Mouse (Mus musculus): Measurements from ENCODE around the gene Tbc1d13. TPM values are rescaled to one million over a fixed set of nuclear protein-coding genes. Genes with fewer than 3 reads are reported as not detected.
A peak's percentile ranks its signal among the peaks of the same experiment; 100 is the strongest.
"Not testable (repeated sequence)": the region's sequence is repeated elsewhere in the genome, so short reads cannot be mapped to it uniquely, and the experiment has no call there.

The Tbc1d13 gene
- polyA plus RNA-seq, 1 experiment from 2014 or later, result 20.6 TPM

DNA sequence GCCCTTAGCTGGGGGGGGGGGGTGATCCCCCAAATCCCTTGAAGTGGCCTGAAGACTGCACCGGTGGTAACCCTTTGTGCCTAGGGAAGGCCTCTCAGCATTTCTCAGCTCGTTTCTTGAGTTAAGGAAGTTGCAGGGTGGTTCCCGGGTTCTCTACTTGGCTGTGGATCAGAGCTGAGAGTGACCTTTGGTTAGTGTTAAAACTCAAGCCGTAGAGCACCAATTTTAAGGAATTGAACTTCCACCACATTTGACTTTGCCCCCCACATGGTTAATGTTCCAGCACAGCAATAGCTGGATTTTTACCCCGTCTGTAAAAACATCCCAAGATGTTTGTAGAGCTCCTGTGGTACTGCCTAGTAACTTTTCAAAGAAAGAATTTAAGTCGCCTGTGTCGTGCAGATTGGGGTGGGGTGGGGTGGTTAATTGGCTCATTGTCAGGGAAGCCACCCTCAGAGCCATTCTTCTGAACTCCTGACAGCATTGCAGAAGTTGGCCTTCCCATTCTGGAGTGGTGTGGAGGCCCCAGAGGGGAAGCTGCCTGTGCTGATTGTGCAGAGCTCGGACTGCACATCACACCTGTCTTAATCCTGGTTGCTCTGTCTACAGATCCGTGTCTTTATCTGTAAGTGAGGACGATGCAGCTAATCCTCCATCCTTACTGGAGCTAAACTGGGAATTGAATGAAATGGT is 1.5 kb downstream of the Tbc1d13 start:
- peaks cover 6% of the 10 kb centered on the region; the same call in 1 of the 2 replicates for H3K4me1 ChIP-seq (replicated peaks; ENCODE audit: control insufficient read depth, insufficient read depth, low read length)
- peaks cover 2% of the 10 kb centered on the region; the same call in 1 of the 2 replicates for H3K36me3 ChIP-seq (ENCODE audit: control insufficient read depth, insufficient read depth, low read length)
- WGBS, result 60% methylated on average over 10 of the region's 10 CpGs
- no peaks in the 10 kb centered on the region for H3K27me3 ChIP-seq (ENCODE audit: control insufficient read depth, insufficient read depth, low read length)
- peak overlapping the region; percentile 83 for H3K4me3 ChIP-seq (ENCODE audit: low read depth, low read length)
- H3K9ac ChIP-seq (ENCODE audit: low read depth, low read length), result peak overlapping the region; percentile 78
- no peak for DNase-seq (ENCODE audit: low spot score)
- H3K9me3 ChIP-seq (ENCODE audit: control insufficient read depth, low read length), result no peaks in the 10 kb centered on the region
- peak overlapping the region; percentile 89 for H3K4me2 ChIP-seq (replicated peaks; ENCODE audit: low read depth, low read length)
- H3K27ac ChIP-seq (ENCODE audit: low read depth, low read length), result no peak overlapping the region; the same call in 1 of the 2 replicates
- ATAC-seq (ENCODE audit: low FRiP score), result no peak

DNA sequence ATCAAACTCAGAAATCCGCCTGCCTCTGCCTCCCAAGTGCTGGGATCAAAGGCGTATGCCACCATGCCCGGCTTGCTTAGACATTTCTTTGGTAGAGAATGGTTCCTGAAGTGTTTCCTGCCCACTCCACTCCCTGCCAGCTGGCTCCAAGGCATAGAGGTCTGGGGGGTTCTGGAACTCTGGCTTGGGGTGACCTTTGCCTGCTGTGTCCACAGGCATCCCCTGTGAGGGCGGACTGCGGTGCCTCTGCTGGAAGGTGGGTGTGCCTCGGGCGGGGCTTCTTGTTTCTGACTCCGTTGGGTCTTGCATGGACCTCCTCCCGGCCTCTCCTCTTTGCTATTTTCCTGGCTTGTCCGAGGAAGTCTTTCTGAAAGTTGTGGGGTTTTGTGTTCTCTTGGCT is 2.9 kb downstream of the Tbc1d13 start:
- 84% methylated on average over 10 of the region's 10 CpGs for WGBS
- Histone ChIP-seq H3K4me1 (replicated peaks; ENCODE audit: control insufficient read depth, insufficient read depth, low read length) (peaks cover 6% of the 10 kb centered on the region; the same call in 1 of the 2 replicates), H3K4me2 (replicated peaks; ENCODE audit: low read depth, low read length) (no peak overlapping the region), H3K4me3 (ENCODE audit: low read depth, low read length) (no peak overlapping the region), H3K36me3 (ENCODE audit: control insufficient read depth, insufficient read depth, low read length) (peaks cover 5% of the 10 kb centered on the region; the same call in 1 of the 2 replicates), H3K27me3 (ENCODE audit: control insufficient read depth, insufficient read depth, low read length) (no peaks in the 10 kb centered on the region), H3K9ac (ENCODE audit: low read depth, low read length) (no peak overlapping the region), H3K9me3 (ENCODE audit: control insufficient read depth, low read length) (no peaks in the 10 kb centered on the region), H3K27ac (ENCODE audit: low read depth, low read length) (no peak overlapping the region)
- ATAC-seq (ENCODE audit: low FRiP score), result no peak
- DNase-seq (ENCODE audit: low spot score), result no peak

DNA sequence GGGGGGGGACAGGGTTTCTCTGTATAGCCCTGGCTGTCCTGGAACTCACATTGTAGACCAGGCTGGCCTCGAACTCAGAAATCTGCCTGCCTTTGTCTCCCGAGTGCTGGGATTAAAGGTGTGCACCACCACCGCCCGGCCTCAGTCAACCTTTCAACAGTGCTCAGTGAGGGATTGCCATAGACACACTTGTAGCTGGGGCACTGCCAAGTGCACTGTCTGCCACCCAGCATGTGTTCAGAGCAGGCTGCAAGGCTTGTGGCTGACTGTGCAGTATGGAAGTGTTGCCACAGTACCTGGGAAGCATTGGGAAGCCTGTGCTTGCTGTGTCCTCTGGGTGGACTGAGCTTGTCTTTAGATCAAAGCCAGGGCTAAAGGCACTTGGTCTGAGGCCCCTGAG is 6.5 kb downstream of the Tbc1d13 start:
- 89% methylated on average over 4 of the region's 4 CpGs for WGBS
- not testable (repeated sequence) for H3K27me3 ChIP-seq (ENCODE audit: control insufficient read depth, insufficient read depth, low read length); H3K4me3 ChIP-seq (ENCODE audit: low read depth, low read length); H3K9me3 ChIP-seq (ENCODE audit: control insufficient read depth, low read length); H3K36me3 ChIP-seq (ENCODE audit: control insufficient read depth, insufficient read depth, low read length); ATAC-seq (ENCODE audit: low FRiP score); H3K9ac ChIP-seq (ENCODE audit: low read depth, low read length); DNase-seq (ENCODE audit: low spot score); H3K4me1 ChIP-seq (replicated peaks; ENCODE audit: control insufficient read depth, insufficient read depth, low read length); H3K27ac ChIP-seq (ENCODE audit: low read depth, low read length); H3K4me2 ChIP-seq (replicated peaks; ENCODE audit: low read depth, low read length)

DNA sequence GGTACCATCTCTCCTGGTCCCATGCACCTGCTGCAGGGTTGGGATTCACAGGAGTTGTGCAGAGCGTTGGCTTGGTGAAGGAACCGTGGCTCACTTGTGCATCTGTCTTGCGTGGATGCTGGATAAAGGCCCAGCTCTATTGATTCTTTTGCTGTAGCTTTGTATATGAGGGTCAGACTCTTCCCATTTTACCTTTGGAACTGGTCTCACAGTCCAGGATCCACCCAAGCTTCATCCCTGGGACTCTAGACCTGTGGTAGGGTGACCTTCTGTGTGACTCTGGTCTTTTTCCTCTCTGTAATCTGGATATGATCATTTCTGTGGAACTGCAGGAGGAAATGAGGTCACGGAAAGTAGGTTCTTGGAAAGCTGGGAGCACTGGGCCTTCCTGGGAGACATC is 10.9 kb downstream of the Tbc1d13 start:
- 94% methylated on average over 4 of the region's 4 CpGs for WGBS
- Histone ChIP-seq H3K36me3 (ENCODE audit: control insufficient read depth, insufficient read depth, low read length) (peaks cover 16% of the 10 kb centered on the region), H3K27ac (ENCODE audit: low read depth, low read length) (no peak overlapping the region), H3K9ac (ENCODE audit: low read depth, low read length) (no peak overlapping the region), H3K4me3 (ENCODE audit: low read depth, low read length) (no peak overlapping the region), H3K4me2 (replicated peaks; ENCODE audit: low read depth, low read length) (no peak overlapping the region), H3K27me3 (ENCODE audit: control insufficient read depth, insufficient read depth, low read length) (no peaks in the 10 kb centered on the region), H3K4me1 (replicated peaks; ENCODE audit: control insufficient read depth, insufficient read depth, low read length) (no peaks in the 10 kb centered on the region), H3K9me3 (ENCODE audit: control insufficient read depth, low read length) (no peaks in the 10 kb centered on the region)
- DNase-seq (ENCODE audit: low spot score) (no peak), ATAC-seq (ENCODE audit: low FRiP score) (no peak)

DNA sequence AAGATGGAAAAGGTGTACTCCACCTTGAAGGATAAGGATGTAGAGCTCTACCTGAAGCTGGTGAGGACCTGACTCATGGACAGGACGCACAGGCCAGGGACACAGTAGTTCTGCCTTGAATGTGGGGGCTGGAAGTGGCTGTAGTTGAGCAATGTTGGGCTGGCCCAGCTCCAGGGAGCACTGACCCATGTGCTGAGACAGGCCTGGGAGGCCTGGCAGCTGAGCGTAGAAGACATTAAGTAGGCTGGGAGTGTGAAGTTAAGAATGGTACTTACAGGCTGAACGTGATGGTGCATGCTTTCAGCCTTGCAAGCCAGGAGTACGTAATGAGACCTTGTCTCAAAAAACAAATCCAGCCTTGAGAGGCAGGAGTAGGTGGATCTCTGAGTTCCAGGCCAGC is 13.9 kb downstream of the Tbc1d13 start:
- Histone ChIP-seq H3K27ac (ENCODE audit: low read depth, low read length) (no peak overlapping the region), H3K9ac (ENCODE audit: low read depth, low read length) (no peak overlapping the region), H3K27me3 (ENCODE audit: control insufficient read depth, insufficient read depth, low read length) (no peaks in the 10 kb centered on the region), H3K4me1 (replicated peaks; ENCODE audit: control insufficient read depth, insufficient read depth, low read length) (no peaks in the 10 kb centered on the region), H3K36me3 (ENCODE audit: control insufficient read depth, insufficient read depth, low read length) (peaks cover 12% of the 10 kb centered on the region; the same call in 1 of the 2 replicates), H3K4me2 (replicated peaks; ENCODE audit: low read depth, low read length) (no peak overlapping the region), H3K4me3 (ENCODE audit: low read depth, low read length) (no peak overlapping the region), H3K9me3 (ENCODE audit: control insufficient read depth, low read length) (no peaks in the 10 kb centered on the region)
- no peak for ATAC-seq (ENCODE audit: low FRiP score)
- 94% methylated on average over 4 of the region's 4 CpGs for WGBS
- DNase-seq (ENCODE audit: low spot score), result no peak

DNA sequence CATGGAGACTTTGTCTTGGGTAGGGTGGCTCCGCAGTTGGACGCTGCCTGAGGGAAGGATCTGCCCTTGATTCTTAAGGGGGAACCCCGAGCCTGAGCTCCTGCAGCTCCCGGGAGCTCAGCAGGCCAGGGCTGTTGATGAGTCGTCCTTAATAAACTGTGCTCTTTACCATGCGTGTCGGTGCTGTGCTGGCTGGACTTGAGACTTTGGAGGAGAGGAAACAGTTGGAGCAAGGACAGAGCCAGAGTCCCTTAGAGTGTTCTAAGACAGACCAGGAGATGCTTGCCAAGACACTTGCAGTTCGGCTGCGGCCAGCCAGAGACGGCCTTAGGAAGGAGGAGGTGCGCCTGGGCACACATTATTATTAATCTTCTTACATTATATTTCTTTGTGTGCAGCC is 18.3 kb downstream of the Tbc1d13 start:
- H3K27me3 ChIP-seq (ENCODE audit: control insufficient read depth, insufficient read depth, low read length), result no peaks in the 10 kb centered on the region
- ATAC-seq (ENCODE audit: low FRiP score), result no peak
- H3K4me2 ChIP-seq (replicated peaks; ENCODE audit: low read depth, low read length), result no peak overlapping the region
- H3K9ac ChIP-seq (ENCODE audit: low read depth, low read length), result no peak overlapping the region
- H3K9me3 ChIP-seq (ENCODE audit: control insufficient read depth, low read length), result no peaks in the 10 kb centered on the region
- H3K4me1 ChIP-seq (replicated peaks; ENCODE audit: control insufficient read depth, insufficient read depth, low read length), result no peaks in the 10 kb centered on the region
- 90% methylated on average over 11 of the region's 11 CpGs for WGBS
- H3K27ac ChIP-seq (ENCODE audit: low read depth, low read length), result no peak overlapping the region
- 0 out of 2 replicates have a peak, but pooled peaks cover 9% of the 10 kb centered on the region for H3K36me3 ChIP-seq (ENCODE audit: control insufficient read depth, insufficient read depth, low read length)
- H3K4me3 ChIP-seq (ENCODE audit: low read depth, low read length), result no peak overlapping the region
- no peak for DNase-seq (ENCODE audit: low spot score)

DNA sequence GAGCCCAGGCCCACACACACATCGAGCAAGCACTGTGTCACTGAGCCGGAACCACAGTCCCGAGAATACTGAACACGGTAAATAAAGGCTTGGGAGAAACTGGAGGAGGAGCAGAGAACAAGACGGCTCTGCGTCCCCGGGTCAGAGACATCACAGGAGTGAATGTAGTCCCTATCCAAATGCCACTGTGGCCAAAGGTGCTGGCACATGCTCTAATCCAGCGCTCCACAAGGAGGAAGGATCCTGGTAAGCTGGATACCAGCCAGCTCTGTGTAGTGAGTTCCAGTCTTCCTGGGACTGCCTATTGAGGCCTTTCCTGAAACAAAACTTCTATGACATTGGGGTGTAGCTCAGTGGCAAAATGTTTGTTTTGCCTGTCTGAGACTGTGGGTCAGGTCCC is 19.1 kb downstream of the Tbc1d13 start:
- Histone ChIP-seq H3K4me1 (replicated peaks; ENCODE audit: control insufficient read depth, insufficient read depth, low read length) (no peaks in the 10 kb centered on the region), H3K27me3 (ENCODE audit: control insufficient read depth, insufficient read depth, low read length) (no peaks in the 10 kb centered on the region), H3K4me2 (replicated peaks; ENCODE audit: low read depth, low read length) (no peak overlapping the region), H3K36me3 (ENCODE audit: control insufficient read depth, insufficient read depth, low read length) (0 out of 2 replicates have a peak, but pooled peaks cover 4% of the 10 kb centered on the region), H3K9ac (ENCODE audit: low read depth, low read length) (no peak overlapping the region), H3K4me3 (ENCODE audit: low read depth, low read length) (no peak overlapping the region), H3K27ac (ENCODE audit: low read depth, low read length) (no peak overlapping the region), H3K9me3 (ENCODE audit: control insufficient read depth, low read length) (no peaks in the 10 kb centered on the region)
- WGBS, result 81% methylated on average over 8 of the region's 8 CpGs
- DNase-seq (ENCODE audit: low spot score) (no peak), ATAC-seq (ENCODE audit: low FRiP score) (no peak)

DNA sequence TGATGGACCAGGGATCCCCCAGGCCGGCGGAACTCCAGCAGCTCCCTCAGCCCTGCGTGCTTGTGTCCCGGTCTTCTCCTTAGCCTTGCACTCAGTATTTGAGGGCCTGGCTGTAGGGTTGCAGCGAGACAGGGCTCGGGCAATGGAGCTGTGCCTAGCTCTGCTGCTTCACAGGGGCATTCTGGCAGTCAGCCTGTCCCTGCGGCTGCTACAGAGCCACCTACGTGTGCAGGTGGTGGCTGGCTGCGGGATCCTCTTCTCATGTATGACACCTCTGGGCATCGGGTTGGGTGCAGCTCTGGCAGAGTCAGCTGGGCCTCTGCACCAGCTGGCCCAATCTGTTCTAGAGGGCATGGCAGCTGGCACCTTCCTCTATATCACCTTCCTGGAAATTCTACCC is 26.3 kb downstream of the Tbc1d13 start:
- not testable (repeated sequence) for H3K9ac ChIP-seq (ENCODE audit: low read depth, low read length); H3K4me2 ChIP-seq (replicated peaks; ENCODE audit: low read depth, low read length); H3K36me3 ChIP-seq (ENCODE audit: control insufficient read depth, insufficient read depth, low read length); H3K4me1 ChIP-seq (replicated peaks; ENCODE audit: control insufficient read depth, insufficient read depth, low read length); DNase-seq (ENCODE audit: low spot score); H3K9me3 ChIP-seq (ENCODE audit: control insufficient read depth, low read length); H3K27ac ChIP-seq (ENCODE audit: low read depth, low read length); H3K4me3 ChIP-seq (ENCODE audit: low read depth, low read length); ATAC-seq (ENCODE audit: low FRiP score); H3K27me3 ChIP-seq (ENCODE audit: control insufficient read depth, insufficient read depth, low read length)
- 80% methylated on average over 5 of the region's 10 CpGs for WGBS

DNA sequence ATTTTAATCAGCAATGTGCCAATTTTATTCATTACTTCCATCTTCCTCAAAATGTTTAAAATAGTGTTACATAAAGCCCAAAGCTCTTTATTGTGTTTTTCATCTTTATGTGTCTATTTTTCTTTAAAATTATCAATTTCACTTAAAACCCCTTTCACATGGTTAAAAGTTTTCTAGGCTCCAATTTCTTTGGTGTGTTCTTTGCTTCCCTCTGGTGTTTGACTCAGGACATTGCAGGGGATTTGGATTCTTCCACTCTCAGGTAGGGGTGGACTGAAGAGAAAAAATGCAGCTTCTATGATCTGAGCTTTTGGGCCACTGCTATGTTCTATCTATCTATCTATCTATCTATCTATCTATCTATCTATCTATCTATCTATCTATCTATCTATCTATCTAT is 28.3 kb downstream of the Tbc1d13 start:
- Histone ChIP-seq H3K4me3 (ENCODE audit: low read depth, low read length) (no peak overlapping the region), H3K9ac (ENCODE audit: low read depth, low read length) (no peak overlapping the region), H3K27ac (ENCODE audit: low read depth, low read length) (no peak overlapping the region), H3K4me1 (replicated peaks; ENCODE audit: control insufficient read depth, insufficient read depth, low read length) (no peaks in the 10 kb centered on the region), H3K27me3 (ENCODE audit: control insufficient read depth, insufficient read depth, low read length) (no peaks in the 10 kb centered on the region), H3K36me3 (ENCODE audit: control insufficient read depth, insufficient read depth, low read length) (no peaks in the 10 kb centered on the region), H3K4me2 (replicated peaks; ENCODE audit: low read depth, low read length) (no peak overlapping the region), H3K9me3 (ENCODE audit: control insufficient read depth, low read length) (no peaks in the 10 kb centered on the region; the same call in 1 of the 2 replicates)
- ATAC-seq (ENCODE audit: low FRiP score) (no peak), DNase-seq (ENCODE audit: low spot score) (peak; percentile 74)

Data from hindbrain, embryonic 11.5 days (tissue).